In the genomic region with DNA sequence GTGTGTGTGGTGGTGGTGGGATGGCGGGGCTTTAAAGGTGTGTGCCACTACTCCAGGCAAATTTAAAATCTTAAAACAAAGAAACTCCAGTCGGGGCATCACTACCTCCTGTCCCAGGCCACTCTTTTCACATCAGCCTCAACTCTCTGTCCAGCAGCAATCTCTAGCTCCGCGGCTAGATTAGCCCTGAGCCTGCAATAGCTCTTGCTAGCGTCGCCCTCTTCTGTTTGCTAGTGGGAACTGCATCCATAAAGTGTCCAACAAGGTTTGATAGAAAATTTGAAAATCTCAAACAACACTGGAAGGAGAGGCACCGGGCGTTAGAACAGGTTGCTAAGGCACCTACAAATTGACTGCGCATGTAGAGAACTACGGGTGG, we compare ENCODE assay signal across 7 mouse cellular contexts. TPM values are rescaled to one million over a fixed set of nuclear protein-coding genes. Genes with fewer than 3 reads are reported as not detected.
DNase-seq lines count a peak whose midpoint lies in the region.

No protein-coding gene starts in this region.

- peak; percentile 71 to 91 for DNase-seq in adrenal gland, adult (ENCODE audit: inconsistent age in 2 of 2, low spot score in 1 of 2)
- peak; percentile 66 to 77 for DNase-seq in cerebellum, postnatal 36 days
- peak; percentile 53 to 61 for DNase-seq in frontal cortex, postnatal 25 days (ENCODE audit: low spot score in 2 of 2)
- DNase-seq in hindlimb bud, embryonic 11.5 days (ENCODE audit: extremely low spot score, low read depth, low spot score) = peak; percentile 70
- DNase-seq in left cerebral cortex, adult 18-20 months (ENCODE audit: low spot score in 2 of 2) = peak; percentile 69 to 71
- peak; percentile 91 for DNase-seq in lung, postnatal 36 days
- DNase-seq in right cerebral cortex, postnatal 14 days = peak; percentile 75

RNA-seq across cellular contexts. Expression of a gene that starts 18.7 kb away (rescaled TPM):
- total RNA-seq in left cerebral cortex, adult 18-20 months (2021) = not detected

RNA-seq across cellular contexts. Expression of a gene that starts 20.6 kb away (rescaled TPM):
- total RNA-seq in left cerebral cortex, adult 18-20 months (2021) = under 1 TPM in 1 of 2 experiments, not detected in 1; 0.49 TPM

RNA-seq across cellular contexts. Expression of a gene that starts 33.3 kb away (rescaled TPM):
- total RNA-seq in left cerebral cortex, adult 18-20 months (2021) = 1 to 10 TPM; 7.4 to 9.7 TPM

RNA-seq across cellular contexts. Expression of a gene that starts 43.5 kb away (rescaled TPM):
- 10 to 100 TPM; 34.3 to 38.1 TPM for total RNA-seq in left cerebral cortex, adult 18-20 months (2021)

RNA-seq across cellular contexts. Expression of a gene that starts 50.1 kb away (rescaled TPM):
- total RNA-seq in left cerebral cortex, adult 18-20 months (2021) = not detected

Comparison
In these comparisons a context has a peak if more than half of its experiments do, and no peak if none do; other contexts are left out.
1. Peak in every context shown above with its lines: DNase-seq.